Mouse (Mus musculus) ES-Bruce4 (cell line): ENCODE results near the gene Plpp7.

Source experiments
- CTCF ChIP-seq: IDR thresholded peaks from one replicate; pipeline ENCODE4 v1.8.1; 2011; ENCODE audit warnings: low read depth, low read length
- EP300 ChIP-seq: IDR thresholded peaks from 2 replicates; pipeline ENCODE4 v1.6.1; 2011; ENCODE audit warnings: low read depth, low read length; ENCODE audit not compliant: insufficient read depth
- POLR2A ChIP-seq: IDR thresholded peaks from one replicate; pipeline ENCODE4 v1.8.1; 2011; ENCODE audit warnings: low read length; ENCODE audit not compliant: insufficient read depth

GRCm38 (mm10) chr2:32105117-32105913 lies 10.0 kb downstream of the Plpp7 start:
- TF ChIP-seq EP300 (no peak), POLR2A (no peak), CTCF (no peak)
